Mouse (Mus musculus) stomach, postnatal 0 days (tissue): ENCODE data around the gene Pofut2.

Experiments used
- CTCF ChIP-seq: IDR thresholded peaks from 2 replicates; pipeline ENCODE4 v1.5.1; 2016; ENCODE audit warnings: antibody characterized with exemption, low read depth, mild to moderate bottlenecking, moderate library complexity
- EP300 ChIP-seq: optimal IDR thresholded peaks from 2 replicates; pipeline ENCODE3; 2016; ENCODE audit warnings: antibody characterized with exemption

DNA sequence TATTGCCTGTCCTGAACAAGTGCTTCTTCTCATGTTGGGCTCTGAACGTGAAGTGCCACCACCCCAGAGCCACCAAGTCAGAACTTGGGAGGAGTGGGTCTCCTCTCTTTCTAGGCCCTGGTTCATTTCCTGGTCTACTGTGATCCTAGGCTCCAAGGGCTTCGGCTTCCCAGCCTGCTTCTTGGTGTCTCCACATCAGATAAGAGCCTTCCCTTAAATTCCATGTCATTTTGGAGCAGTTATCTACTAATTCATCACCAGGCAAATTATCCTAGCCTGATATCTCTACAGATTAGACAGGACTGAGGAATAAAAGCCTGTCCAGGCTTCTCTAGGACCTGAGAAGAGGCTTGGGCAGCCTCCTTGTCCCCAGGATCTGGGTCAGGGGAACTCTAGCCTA is 42.7 kb upstream of the Pofut2 start:
- TF ChIP-seq CTCF (no peak), EP300 (no peak)
